Mouse (Mus musculus) gastrocnemius, postnatal 4 days (tissue): Measurements from ENCODE around the gene Lsm4. TPM values are rescaled to one million over a fixed set of nuclear protein-coding genes. Genes with fewer than 3 reads are reported as not detected.

Experiments
- DNase-seq, 2 experiments: peaks; one replicate each; pipeline ENCODE4 v3.0.0; 2021 to 2022; ENCODE audit warnings: low spot score in 2 of 2, mixed read lengths in 2 of 2
- long read RNA-seq, 2 experiments: library from polyadenylated mRNA; stranded (forward); transcript quantifications; one replicate each; pipeline ENCODE4 v2.0.0; 2021
- total RNA-seq, 2 experiments: library from RNA; stranded (reverse); gene quantifications; 2 replicates each; pipeline ENCODE4 v1.2.3; 2021

The Lsm4 gene
- 10 to 100 TPM; 70.1 to 84.7 TPM for total RNA-seq
- long read RNA-seq, experiment 1, transcript Lsm4-201 (5 exons, 925 nt): major isoform, 114 of 132 reads
- long read RNA-seq, experiment 1, partial matches to known transcripts: 10 of 132 reads
- long read RNA-seq, experiment 1, other reads (novel, unspliced or antisense): 8 of 132 reads
- long read RNA-seq, experiment 2, transcript Lsm4-201 (5 exons, 925 nt): major isoform, 74 of 90 reads
- long read RNA-seq, experiment 2, partial matches to known transcripts: 11 of 90 reads
- long read RNA-seq, experiment 2, other reads (novel, unspliced or antisense): 5 of 90 reads

- DNase-seq: peak; percentile 83 to 93
Observed at GRCm38 (mm10) chr8:70673079-70673856, at the start of gene Lsm4. Gene Lsm4, plus strand, starts transcription at chr8:70673248.

DNA sequence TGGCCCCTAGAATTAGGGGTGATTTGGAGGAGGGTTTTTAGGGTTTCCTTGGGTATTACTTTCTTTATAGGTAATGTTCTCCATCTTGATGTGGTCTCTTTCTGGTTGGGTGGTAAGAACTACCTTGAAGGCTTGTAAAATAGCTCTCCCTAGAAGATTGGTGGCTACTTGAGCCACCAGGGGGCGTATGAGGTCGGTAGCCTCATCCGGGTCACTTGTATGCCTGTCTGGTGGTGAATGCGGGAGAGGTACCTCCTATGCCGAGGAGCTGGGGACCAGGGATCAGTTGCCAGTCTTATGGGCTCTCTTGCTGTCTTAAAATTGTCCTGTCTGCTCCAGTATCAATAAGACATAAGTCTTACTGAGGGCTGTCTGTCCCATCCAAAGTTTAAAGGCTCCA is 47.9 kb upstream of the Lsm4 start:
- peak in 1 of 2 experiments; percentile 57 for DNase-seq

DNA sequence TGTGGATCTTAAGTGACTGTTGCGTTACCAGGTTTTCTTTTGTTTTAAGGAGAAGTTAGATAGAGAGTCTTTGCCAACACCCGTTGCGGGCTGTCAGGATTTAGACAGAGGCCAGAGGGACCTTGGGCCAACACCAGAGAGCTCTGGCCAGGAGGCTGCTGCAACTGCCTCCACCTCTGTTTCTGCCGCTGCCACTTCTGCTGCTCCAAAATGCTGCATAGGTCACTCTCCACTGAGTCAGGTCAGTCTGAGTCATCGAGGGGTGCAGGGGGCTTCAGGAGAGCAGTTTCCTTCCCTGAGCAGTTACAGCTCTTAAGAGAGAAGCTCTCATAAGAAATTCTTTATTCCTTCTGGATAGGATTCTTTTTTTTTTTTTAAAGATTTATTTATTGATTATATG is 46.0 kb upstream of the Lsm4 start:
- no peak for DNase-seq

- DNase-seq: no peak
Observed at GRCm38 (mm10) chr8:70628986-70629490, 44.0 kb upstream of the Lsm4 start.

- DNase-seq: peak; percentile 73 to 85
Observed at GRCm38 (mm10) chr8:70629574-70630531, 43.2 kb upstream of the Lsm4 start.

GRCm38 (mm10) chr8:70630532-70631381 is 42.3 kb upstream of the Lsm4 start:
- peak in 1 of 2 experiments; percentile 59 for DNase-seq

- DNase-seq: no peak
Observed at GRCm38 (mm10) chr8:70631436-70631835, 41.6 kb upstream of the Lsm4 start.

DNA sequence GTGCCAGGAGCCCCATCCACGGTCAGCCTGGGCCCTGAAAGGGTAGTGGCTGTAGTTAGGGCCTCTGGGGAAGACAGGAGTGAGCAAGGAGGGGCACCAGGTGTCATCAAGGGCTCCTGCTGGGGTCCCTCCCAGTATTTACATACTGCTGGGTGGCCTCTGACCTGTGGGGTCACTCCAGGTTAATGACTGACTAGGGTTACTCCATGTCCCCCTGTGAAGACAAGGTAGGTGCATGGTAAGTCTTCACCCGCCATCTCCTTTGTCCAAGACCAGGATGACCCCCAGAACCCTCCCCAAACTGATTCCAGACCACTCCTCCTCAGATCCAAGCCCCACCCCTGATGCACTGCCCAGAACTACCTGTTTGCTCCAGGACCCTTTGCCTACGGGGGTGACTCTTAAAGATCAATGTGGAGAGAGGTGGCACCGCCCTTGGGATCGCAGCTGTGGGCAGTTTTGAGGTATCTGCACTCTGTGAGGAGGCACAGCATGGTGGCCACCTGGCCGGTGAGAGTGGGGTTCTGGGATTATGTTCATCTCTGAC is 40.6 kb upstream of the Lsm4 start, which contains the start of gene Gdf15:
Gdf15 (minus strand) TSS at position 111 of the 547 bp plus-strand sequence.
- no peak for DNase-seq

GRCm38 (mm10) chr8:70634066-70634465 is 39.0 kb upstream of the Lsm4 start:
- peak in 1 of 2 experiments; percentile 67 for DNase-seq

DNA sequence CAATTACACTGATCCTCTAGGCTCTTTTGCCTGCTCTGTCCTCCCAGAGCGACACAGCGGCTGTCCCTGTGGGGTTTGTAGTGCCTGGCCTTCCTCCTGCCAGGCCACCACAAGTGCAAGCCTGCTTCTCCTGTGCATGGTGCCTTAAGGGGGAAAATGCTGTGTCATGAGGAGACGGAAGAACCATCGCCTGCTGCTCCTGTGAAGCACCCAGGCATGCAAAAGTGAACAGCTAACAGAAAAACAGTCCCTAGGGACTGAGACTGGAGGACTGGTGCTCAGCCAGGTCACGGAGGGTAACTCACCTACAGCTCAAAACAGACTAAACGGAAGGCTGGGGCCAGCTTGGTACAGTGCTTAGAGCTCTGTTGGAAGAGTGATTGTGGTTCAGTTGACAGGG is 37.5 kb upstream of the Lsm4 start:
- DNase-seq: no peak

GRCm38 (mm10) chr8:70636838-70637237 is 36.2 kb upstream of the Lsm4 start:
- DNase-seq: no peak

GRCm38 (mm10) chr8:70638752-70639151 is 34.3 kb upstream of the Lsm4 start:
- DNase-seq: no peak

GRCm38 (mm10) chr8:70643019-70643418 is 30.0 kb upstream of the Lsm4 start:
- no peak for DNase-seq

DNA sequence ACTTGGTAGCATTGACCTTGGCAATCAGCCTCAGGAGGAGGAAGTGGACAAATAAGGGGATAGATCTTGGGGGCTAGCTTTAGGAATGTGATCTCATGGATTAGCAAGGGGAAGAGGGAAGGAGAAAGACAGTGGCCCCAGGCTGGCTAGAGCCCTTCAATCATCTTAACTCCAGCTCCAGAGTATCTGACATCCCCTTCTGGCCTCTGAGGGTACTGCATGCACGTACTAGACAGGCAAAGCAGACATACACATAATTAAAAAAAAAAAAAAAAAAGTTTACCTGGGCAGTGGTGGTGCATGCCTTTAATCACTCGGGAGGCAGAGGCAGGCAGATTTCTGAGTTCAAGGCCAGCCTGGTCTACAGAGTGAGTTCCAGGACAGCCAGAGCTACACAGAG is 29.0 kb upstream of the Lsm4 start:
- no peak for DNase-seq

GRCm38 (mm10) chr8:70645501-70646224 is 27.4 kb upstream of the Lsm4 start:
- no peak for DNase-seq

GRCm38 (mm10) chr8:70646369-70646768 is 26.7 kb upstream of the Lsm4 start:
- no peak for DNase-seq

- no peak for DNase-seq
Observed at GRCm38 (mm10) chr8:70646775-70647174, 26.3 kb upstream of the Lsm4 start.

GRCm38 (mm10) chr8:70647343-70648163 is 25.5 kb upstream of the Lsm4 start:
- DNase-seq: no peak

GRCm38 (mm10) chr8:70648164-70648442 is 24.9 kb upstream of the Lsm4 start:
- no peak for DNase-seq
